Mouse (Mus musculus): ENCODE data around the gene Ptn.

DNA sequence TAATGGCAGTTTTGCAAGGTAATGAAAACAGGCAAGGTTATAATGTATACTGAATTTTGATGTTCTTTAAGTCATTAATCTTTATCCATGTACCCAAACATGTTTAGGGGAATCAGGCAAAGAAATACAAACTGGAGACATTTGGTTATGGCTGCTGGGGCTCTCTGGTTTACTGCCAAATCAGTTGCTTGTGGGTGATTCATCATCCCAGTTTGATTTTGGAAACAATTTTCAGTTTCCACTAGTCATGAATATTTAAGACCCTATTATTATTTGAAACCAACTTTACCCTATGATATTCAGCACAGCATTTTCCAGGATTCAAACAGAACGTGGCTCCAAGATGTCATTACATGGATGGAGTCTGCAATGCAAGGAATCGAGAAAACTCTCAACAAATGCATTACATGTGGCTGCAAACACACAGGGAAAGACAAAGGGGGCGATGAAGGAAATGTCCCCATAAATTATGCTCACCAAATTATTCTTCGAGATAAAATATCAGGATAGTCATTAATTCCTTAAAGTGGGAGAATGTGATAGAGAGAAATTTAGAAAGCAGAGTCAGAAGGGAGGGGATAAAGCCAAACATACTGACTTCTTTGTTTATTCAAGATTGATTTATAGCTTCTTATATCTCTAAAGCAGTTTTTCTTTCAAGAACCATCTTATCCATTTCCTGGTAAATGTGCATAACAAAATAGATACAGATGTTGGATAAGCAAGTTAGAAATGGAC, 8.4 kb upstream of the Ptn start:
- TF ChIP-seq CTCF (IDR thresholded peaks at IDR 0.05; ENCODE audit: low read depth, low read length) (no peak), POLR2A (IDR thresholded peaks at IDR 0.05; ENCODE audit: borderline replicate concordance, low read depth, low read length) (no peak)

Measured in bone marrow macrophage, adult 2 months (primary cell).